Mouse (Mus musculus) lung, adult 2 months (tissue): ENCODE measurements around the gene Ankrd6.

Experiments used
- CTCF ChIP-seq: fragments of 200-500 bp; IDR thresholded peaks from 2 replicates; pipeline ENCODE4 v1.5.1; 2011; ENCODE audit warnings: mild to moderate bottlenecking, low read length, control low read depth; ENCODE audit not compliant: insufficient read depth
- POLR2A ChIP-seq: fragments of 200-500 bp; IDR thresholded peaks from 2 replicates; pipeline ENCODE4 v1.6.1; 2011; ENCODE audit warnings: low read depth, mild to moderate bottlenecking, control low read depth, low read length, borderline replicate concordance; ENCODE audit errors: extremely low read depth

DNA sequence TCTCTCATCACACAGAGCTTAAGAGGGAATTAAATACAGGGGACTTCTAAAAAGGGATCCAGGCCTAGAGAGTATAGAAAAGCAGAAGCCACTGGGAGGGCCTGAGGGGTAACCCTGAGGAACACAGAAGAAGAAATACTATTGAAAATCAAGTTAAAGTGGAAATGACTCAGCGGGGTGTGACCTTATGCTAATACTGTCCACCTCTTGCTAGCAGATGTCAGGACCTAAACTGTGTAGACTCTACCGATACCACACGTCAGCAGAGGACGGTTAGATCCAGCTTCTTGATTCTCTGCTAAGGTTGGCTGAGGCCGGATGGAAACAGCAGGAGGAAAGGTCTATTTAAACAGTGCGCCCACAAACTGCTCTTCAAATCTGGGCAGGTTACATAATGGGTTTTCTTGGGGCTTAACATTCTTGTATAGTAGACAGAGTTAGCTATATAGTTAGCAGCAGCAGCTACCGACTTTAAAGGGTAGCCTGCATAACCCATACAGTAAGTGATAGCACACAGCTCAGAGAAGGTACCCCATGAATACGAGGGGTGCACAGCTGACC lies 78.4 kb downstream of the Ankrd6 start:
- no peak for TF ChIP-seq CTCF
- TF ChIP-seq POLR2A = no peak
